Mouse (Mus musculus) T-helper 2 cell (primary cell): ENCODE results near the gene Fut2.

ENCODE experiments used
- in situ Hi-C: fragments of 300-600 bp; cut with MboI, MseI; formaldehyde crosslinking; loops from one replicate; pipeline ENCODE4 v1.15.1; 2025; ENCODE audit warnings: high pct_unique_total_duplicates

The Fut2 gene

GRCm38 (mm10) chr7:45666161-45666560 lies at the start of gene Fut2:
Gene Fut2, minus strand, starts transcription at chr7:45666394.
- in situ Hi-C loops = no loop called here

GRCm38 (mm10) chr7:45715090-45715708 lies 49.0 kb upstream of the Fut2 start, which contains the start of gene Rpl18:
Gene Rpl18, plus strand, starts transcription at chr7:45715457.
- in situ Hi-C loops = no loop called here

- in situ Hi-C loops = no loop called here
Measured at GRCm38 (mm10) chr7:45714630-45715089, 48.5 kb upstream of the Fut2 start.

GRCm38 (mm10) chr7:45713881-45714520 lies 47.8 kb upstream of the Fut2 start:
- in situ Hi-C loops = no loop called here

- in situ Hi-C loops = no loop called here
Measured at GRCm38 (mm10) chr7:45713396-45713795, 47.2 kb upstream of the Fut2 start.

- in situ Hi-C loops = no loop called here
Measured at GRCm38 (mm10) chr7:45712022-45712757, 46.0 kb upstream of the Fut2 start.

- in situ Hi-C loops = no loop called here
Measured at GRCm38 (mm10) chr7:45711316-45712021, 45.3 kb upstream of the Fut2 start.

GRCm38 (mm10) chr7:45710477-45711191 lies 44.4 kb upstream of the Fut2 start:
- in situ Hi-C loops = no loop called here

GRCm38 (mm10) chr7:45709677-45710355 lies 43.6 kb upstream of the Fut2 start:
- in situ Hi-C loops = no loop called here

GRCm38 (mm10) chr7:45709036-45709435 lies 42.8 kb upstream of the Fut2 start:
- in situ Hi-C loops = no loop called here

- in situ Hi-C loops = no loop called here
Measured at GRCm38 (mm10) chr7:45708221-45708761, 42.1 kb upstream of the Fut2 start.

- in situ Hi-C loops = no loop called here
Measured at GRCm38 (mm10) chr7:45707375-45707967, 41.3 kb upstream of the Fut2 start.

GRCm38 (mm10) chr7:45706721-45707241 lies 40.6 kb upstream of the Fut2 start:
- in situ Hi-C loops = no loop called here

- in situ Hi-C loops = no loop called here
Measured at GRCm38 (mm10) chr7:45705873-45706281, 39.7 kb upstream of the Fut2 start.

- in situ Hi-C loops = no loop called here
Measured at GRCm38 (mm10) chr7:45705443-45705864, 39.3 kb upstream of the Fut2 start.

- in situ Hi-C loops = no loop called here
Measured at GRCm38 (mm10) chr7:45704730-45705442, 38.7 kb upstream of the Fut2 start, which contains the start of gene Dbp. Gene Dbp, plus strand, starts transcription at chr7:45705088.

GRCm38 (mm10) chr7:45704046-45704559 lies 37.9 kb upstream of the Fut2 start:
- in situ Hi-C loops = no loop called here

- in situ Hi-C loops = no loop called here
Measured at GRCm38 (mm10) chr7:45703521-45704033, 37.4 kb upstream of the Fut2 start.
